Mouse (Mus musculus) intestine, embryonic 14.5 days (tissue): ENCODE measurements around the gene Pdlim1. TPM values are rescaled to one million over a fixed set of nuclear protein-coding genes. Genes with fewer than 3 reads are reported as not detected.
A peak's percentile ranks its signal among the peaks of the same experiment; 100 is the strongest.

Experiments
- ATAC-seq: fragments of 200-750 bp; cut with Nextera tagmentation; replicated peaks from 2 replicates; pipeline ENCODE4 v1.8.0; 2017; ENCODE audit warnings: low read depth, moderate number of reproducible peaks, moderate TSS enrichment, moderate library complexity; ENCODE audit not compliant: low FRiP score, low TSS enrichment
- DNase-seq: peaks from one replicate; pipeline ENCODE4 v3.0.0-alpha.2; 2018; ENCODE audit warnings: low spot score
- H3K27ac ChIP-seq: fragments of 300-500 bp; sonication (generic); 2 replicates; pipeline ENCODE4 v1.5.1; 2014; ENCODE audit warnings: low read depth, mild to moderate bottlenecking, control low read depth
- H3K27me3 ChIP-seq: fragments of 300-500 bp; sonication (generic); replicated peaks from 2 replicates; pipeline ENCODE4 v1.6.1; 2014; ENCODE audit warnings: low read length, control low read depth; ENCODE audit not compliant: control insufficient read depth, insufficient read depth
- H3K36me3 ChIP-seq: fragments of 300-500 bp; sonication (generic); 2 replicates; pipeline ENCODE4 v1.6.1; 2014; ENCODE audit warnings: low read length, control low read depth; ENCODE audit not compliant: control insufficient read depth, insufficient read depth
- H3K4me1 ChIP-seq: fragments of 300-500 bp; sonication (generic); replicated peaks from 2 replicates; pipeline ENCODE4 v1.6.1; 2014; ENCODE audit warnings: low read length, control low read depth, mixed read lengths; ENCODE audit not compliant: control insufficient read depth, insufficient read depth
- H3K4me2 ChIP-seq: fragments of 300-500 bp; sonication (generic); 2 replicates; pipeline ENCODE4 v1.6.1; 2014; ENCODE audit warnings: low read length
- H3K4me3 ChIP-seq: fragments of 300-500 bp; sonication (generic); 2 replicates; pipeline ENCODE4 v1.5.1; 2014; ENCODE audit warnings: low read depth, low read length, control low read depth, mixed read lengths
- H3K9ac ChIP-seq: fragments of 300-500 bp; sonication (generic); 2 replicates; pipeline ENCODE4 v1.6.1; 2014; ENCODE audit warnings: mild to moderate bottlenecking, low read length
- H3K9me3 ChIP-seq: fragments of 300-500 bp; sonication (generic); 2 replicates; pipeline ENCODE4 v1.6.1; 2016; ENCODE audit warnings: low read length, control low read depth; ENCODE audit not compliant: control insufficient read depth
- WGBS: fragments of 180-500 bp; shearing (Covaris S2); extraction: QIAGEN DNeasy Blood & Tissue Kit; methylation state at CpG from one replicate; pipeline ENCODE4 v1.1.7; 2014; 5-methylcytosine and 5-hydroxymethylcytosine counted together
- polyA plus RNA-seq: library from polyadenylated mRNA; unstranded; fragments of >200 nt; fragmentation: Nextera tagmentation; extraction: Ambion mirVana; gene quantifications from 2 replicates; pipeline ENCODE4 v1.2.1, GENCODE M21; 2014

Gene Pdlim1
- polyA plus RNA-seq, 1 experiment from 2014 or later = 192 TPM

GRCm38 (mm10) chr19:40246646-40247267 lies 24.9 kb downstream of the Pdlim1 start:
- H3K27me3 ChIP-seq = no peaks in the 10 kb centered on the region
- no peak overlapping the region for H3K9ac ChIP-seq
- H3K27ac ChIP-seq = 0 out of 2 replicates have a peak overlapping the region, but pooled peaks have one; percentile 27
- no peak overlapping the region for H3K4me2 ChIP-seq
- WGBS = 87% methylated on average over 7 of the region's 7 CpGs
- ATAC-seq (peak; percentile 70), DNase-seq (no peak)
- no peaks in the 10 kb centered on the region for H3K4me1 ChIP-seq
- peaks cover 7% of the 10 kb centered on the region; the same call in 1 of the 2 replicates for H3K36me3 ChIP-seq
- no peaks in the 10 kb centered on the region for H3K9me3 ChIP-seq
- H3K4me3 ChIP-seq = no peak overlapping the region

DNA sequence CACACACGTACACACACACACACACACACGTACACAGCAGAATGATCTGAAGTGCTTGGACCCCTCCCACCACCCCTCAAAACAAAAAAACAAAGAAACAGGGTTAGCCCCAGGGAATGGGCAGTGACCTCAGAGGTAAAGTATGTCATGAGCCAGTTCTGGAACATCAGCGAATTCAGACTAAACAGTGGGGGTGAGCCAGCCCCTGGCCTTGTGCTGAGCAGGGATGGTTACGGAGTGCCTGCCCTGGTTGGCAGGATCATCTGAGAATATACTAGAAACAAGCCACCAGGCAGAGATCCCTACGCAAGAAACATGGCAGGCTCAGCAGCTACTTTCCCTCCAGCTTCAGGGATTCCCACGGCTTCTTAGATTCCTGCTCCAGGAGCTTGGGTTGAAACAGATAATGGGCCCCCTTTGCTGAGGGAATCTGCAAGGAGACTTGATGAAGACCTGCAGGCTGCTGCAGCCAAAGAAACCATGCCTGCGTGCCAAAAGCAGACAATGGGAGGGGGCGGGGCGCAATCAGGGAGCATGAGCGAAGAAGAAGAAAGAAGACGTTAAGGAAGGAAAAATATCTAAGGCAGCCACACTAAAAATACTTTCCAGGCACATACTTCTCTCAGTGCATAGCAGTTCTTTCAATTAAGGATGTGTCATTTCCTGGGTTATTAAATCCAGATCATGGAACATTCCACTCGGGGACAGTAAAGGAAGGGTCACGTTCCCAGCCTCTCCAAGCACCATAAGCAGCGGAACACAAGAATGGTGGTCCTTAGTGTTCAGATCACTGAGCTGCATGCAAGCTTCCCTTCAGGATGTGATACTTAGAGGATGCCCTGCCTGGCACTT lies 30.6 kb downstream of the Pdlim1 start:
- 0 out of 2 replicates have a peak overlapping the region, but pooled peaks have one; percentile 20 for H3K4me2 ChIP-seq
- 49% methylated on average over 14 of the region's 14 CpGs for WGBS
- H3K4me3 ChIP-seq = no peak overlapping the region
- H3K27me3 ChIP-seq = no peaks in the 10 kb centered on the region
- ATAC-seq (0 out of 2 replicates have a peak, but pooled peaks have one; percentile 59), DNase-seq (peak; percentile 67)
- no peaks in the 10 kb centered on the region for H3K9me3 ChIP-seq
- H3K4me1 ChIP-seq = 0 out of 2 replicates have a peak, but pooled peaks cover 8% of the 10 kb centered on the region
- H3K27ac ChIP-seq = peak overlapping the region; percentile 40
- H3K9ac ChIP-seq = no peak overlapping the region
- H3K36me3 ChIP-seq = 0 out of 2 replicates have a peak, but pooled peaks cover 4% of the 10 kb centered on the region

GRCm38 (mm10) chr19:40240360-40240759 lies 31.3 kb downstream of the Pdlim1 start:
- Histone ChIP-seq H3K9me3 (no peaks in the 10 kb centered on the region), H3K9ac (no peak overlapping the region), H3K4me3 (no peak overlapping the region), H3K27ac (no peak overlapping the region), H3K27me3 (no peaks in the 10 kb centered on the region), H3K4me1 (0 out of 2 replicates have a peak, but pooled peaks cover 8% of the 10 kb centered on the region), H3K4me2 (no peak overlapping the region), H3K36me3 (0 out of 2 replicates have a peak, but pooled peaks cover 4% of the 10 kb centered on the region)
- 68% methylated on average over 6 of the region's 6 CpGs for WGBS
- no peak for DNase-seq
- ATAC-seq = no peak

GRCm38 (mm10) chr19:40238175-40238850 lies 33.3 kb downstream of the Pdlim1 start:
- no peak overlapping the region for H3K4me3 ChIP-seq
- no peak for ATAC-seq
- no peaks in the 10 kb centered on the region for H3K9me3 ChIP-seq
- no peak overlapping the region for H3K9ac ChIP-seq
- no peak overlapping the region for H3K4me2 ChIP-seq
- no peaks in the 10 kb centered on the region for H3K27me3 ChIP-seq
- H3K4me1 ChIP-seq = 0 out of 2 replicates have a peak, but pooled peaks cover 8% of the 10 kb centered on the region
- 0 out of 2 replicates have a peak, but pooled peaks cover 4% of the 10 kb centered on the region for H3K36me3 ChIP-seq
- 74% methylated on average over 6 of the region's 6 CpGs for WGBS
- peak; percentile 21 for DNase-seq
- H3K27ac ChIP-seq = no peak overlapping the region

GRCm38 (mm10) chr19:40232560-40232959 lies 39.1 kb downstream of the Pdlim1 start:
- Histone ChIP-seq H3K27ac (no peak overlapping the region), H3K9me3 (no peaks in the 10 kb centered on the region), H3K4me2 (no peak overlapping the region), H3K4me3 (no peak overlapping the region), H3K4me1 (no peaks in the 10 kb centered on the region), H3K9ac (no peak overlapping the region), H3K27me3 (no peaks in the 10 kb centered on the region), H3K36me3 (0 out of 2 replicates have a peak, but pooled peaks cover 3% of the 10 kb centered on the region)
- DNase-seq (no peak), ATAC-seq (no peak)
- WGBS = 92% methylated on average over 2 of the region's 2 CpGs

GRCm38 (mm10) chr19:40231825-40232541 lies 39.7 kb downstream of the Pdlim1 start:
- H3K9ac ChIP-seq = no peak overlapping the region
- H3K4me2 ChIP-seq = no peak overlapping the region
- DNase-seq = no peak
- ATAC-seq = no peak
- H3K27ac ChIP-seq = no peak overlapping the region
- 0 out of 2 replicates have a peak, but pooled peaks cover 3% of the 10 kb centered on the region for H3K36me3 ChIP-seq
- H3K4me1 ChIP-seq = no peaks in the 10 kb centered on the region
- 73% methylated on average over 7 of the region's 7 CpGs for WGBS
- H3K27me3 ChIP-seq = no peaks in the 10 kb centered on the region
- no peak overlapping the region for H3K4me3 ChIP-seq
- H3K9me3 ChIP-seq = no peaks in the 10 kb centered on the region

- H3K4me3 ChIP-seq = no peak overlapping the region
- DNase-seq (no peak), ATAC-seq (no peak)
- no peak overlapping the region for H3K9ac ChIP-seq
- H3K4me2 ChIP-seq = no peak overlapping the region
- WGBS = 85% methylated on average over 13 of the region's 13 CpGs
- no peak overlapping the region for H3K27ac ChIP-seq
- H3K27me3 ChIP-seq = no peaks in the 10 kb centered on the region
- no peaks in the 10 kb centered on the region for H3K4me1 ChIP-seq
- H3K36me3 ChIP-seq = 0 out of 2 replicates have a peak, but pooled peaks cover 3% of the 10 kb centered on the region
- H3K9me3 ChIP-seq = no peaks in the 10 kb centered on the region
Measured at GRCm38 (mm10) chr19:40231074-40231738, 40.4 kb downstream of the Pdlim1 start.
